Mouse (Mus musculus): Measurements from ENCODE around the gene Odf4. TPM values are rescaled to one million over a fixed set of nuclear protein-coding genes. Genes with fewer than 3 reads are reported as not detected.
A peak's percentile ranks its signal among the peaks of the same experiment; 100 is the strongest.

The Odf4 gene
- polyA plus RNA-seq, 1 experiment: 4.1 TPM

GRCm38 (mm10) chr11:68900519-68901350 is 26.1 kb downstream of the Odf4 start:
- TF ChIP-seq CTCF (IDR thresholded peaks at IDR 0.05; ENCODE audit: borderline replicate concordance, extremely low read depth, insufficient read depth, insufficient read length): no peak
- no peak for TF ChIP-seq POLR2A (IDR thresholded peaks at IDR 0.05; ENCODE audit: borderline replicate concordance, extremely low read depth, insufficient read depth, insufficient read length, poor library complexity, severe bottlenecking)
- DNase-seq (ENCODE audit: low read depth): no peak

GRCm38 (mm10) chr11:68899815-68900214 is 27.1 kb downstream of the Odf4 start:
- TF ChIP-seq POLR2A (IDR thresholded peaks at IDR 0.05; ENCODE audit: borderline replicate concordance, extremely low read depth, insufficient read depth, insufficient read length, poor library complexity, severe bottlenecking) (no peak), CTCF (IDR thresholded peaks at IDR 0.05; ENCODE audit: borderline replicate concordance, extremely low read depth, insufficient read depth, insufficient read length) (no peak)
- DNase-seq (ENCODE audit: low read depth): no peak

GRCm38 (mm10) chr11:68898790-68899189 is 28.1 kb downstream of the Odf4 start:
- TF ChIP-seq POLR2A (IDR thresholded peaks at IDR 0.05; ENCODE audit: borderline replicate concordance, extremely low read depth, insufficient read depth, insufficient read length, poor library complexity, severe bottlenecking) (no peak), CTCF (IDR thresholded peaks at IDR 0.05; ENCODE audit: borderline replicate concordance, extremely low read depth, insufficient read depth, insufficient read length) (no peak)
- DNase-seq (ENCODE audit: low read depth): no peak

GRCm38 (mm10) chr11:68897838-68898237 is 29.0 kb downstream of the Odf4 start:
- DNase-seq (ENCODE audit: low read depth): no peak
- TF ChIP-seq POLR2A (IDR thresholded peaks at IDR 0.05; ENCODE audit: borderline replicate concordance, extremely low read depth, insufficient read depth, insufficient read length, poor library complexity, severe bottlenecking) (no peak), CTCF (IDR thresholded peaks at IDR 0.05; ENCODE audit: borderline replicate concordance, extremely low read depth, insufficient read depth, insufficient read length) (no peak)

GRCm38 (mm10) chr11:68897120-68897519 is 29.8 kb downstream of the Odf4 start:
- DNase-seq (ENCODE audit: low read depth): peak; percentile 42
- TF ChIP-seq POLR2A (IDR thresholded peaks at IDR 0.05; ENCODE audit: borderline replicate concordance, extremely low read depth, insufficient read depth, insufficient read length, poor library complexity, severe bottlenecking): no peak
- TF ChIP-seq CTCF (IDR thresholded peaks at IDR 0.05; ENCODE audit: borderline replicate concordance, extremely low read depth, insufficient read depth, insufficient read length): peak; percentile 61; the same call in 1 of the 2 replicates

GRCm38 (mm10) chr11:68896247-68896646 is 30.6 kb downstream of the Odf4 start:
- DNase-seq (ENCODE audit: low read depth): no peak
- TF ChIP-seq CTCF (IDR thresholded peaks at IDR 0.05; ENCODE audit: borderline replicate concordance, extremely low read depth, insufficient read depth, insufficient read length) (no peak), POLR2A (IDR thresholded peaks at IDR 0.05; ENCODE audit: borderline replicate concordance, extremely low read depth, insufficient read depth, insufficient read length, poor library complexity, severe bottlenecking) (no peak)

- DNase-seq (ENCODE audit: low read depth): no peak
- no peak for TF ChIP-seq CTCF (IDR thresholded peaks at IDR 0.05; ENCODE audit: borderline replicate concordance, extremely low read depth, insufficient read depth, insufficient read length)
- TF ChIP-seq POLR2A (IDR thresholded peaks at IDR 0.05; ENCODE audit: borderline replicate concordance, extremely low read depth, insufficient read depth, insufficient read length, poor library complexity, severe bottlenecking): no peak
These were observed 32.9 kb downstream of the Odf4 start for GRCm38 (mm10) chr11:68893911-68894464.

GRCm38 (mm10) chr11:68892233-68892832 is 34.5 kb downstream of the Odf4 start:
- DNase-seq (ENCODE audit: low read depth): no peak
- TF ChIP-seq POLR2A (IDR thresholded peaks at IDR 0.05; ENCODE audit: borderline replicate concordance, extremely low read depth, insufficient read depth, insufficient read length, poor library complexity, severe bottlenecking): no peak
- no peak for TF ChIP-seq CTCF (IDR thresholded peaks at IDR 0.05; ENCODE audit: borderline replicate concordance, extremely low read depth, insufficient read depth, insufficient read length)

- no peak for DNase-seq (ENCODE audit: low read depth)
- TF ChIP-seq POLR2A (IDR thresholded peaks at IDR 0.05; ENCODE audit: borderline replicate concordance, extremely low read depth, insufficient read depth, insufficient read length, poor library complexity, severe bottlenecking) (no peak), CTCF (IDR thresholded peaks at IDR 0.05; ENCODE audit: borderline replicate concordance, extremely low read depth, insufficient read depth, insufficient read length) (no peak)
These were observed 35.1 kb downstream of the Odf4 start for GRCm38 (mm10) chr11:68891823-68892222.

GRCm38 (mm10) chr11:68890625-68891024 is 36.3 kb downstream of the Odf4 start:
- no peak for DNase-seq (ENCODE audit: low read depth)
- no peak for TF ChIP-seq CTCF (IDR thresholded peaks at IDR 0.05; ENCODE audit: borderline replicate concordance, extremely low read depth, insufficient read depth, insufficient read length)
- TF ChIP-seq POLR2A (IDR thresholded peaks at IDR 0.05; ENCODE audit: borderline replicate concordance, extremely low read depth, insufficient read depth, insufficient read length, poor library complexity, severe bottlenecking): no peak

- TF ChIP-seq CTCF (IDR thresholded peaks at IDR 0.05; ENCODE audit: borderline replicate concordance, extremely low read depth, insufficient read depth, insufficient read length) (no peak), POLR2A (IDR thresholded peaks at IDR 0.05; ENCODE audit: borderline replicate concordance, extremely low read depth, insufficient read depth, insufficient read length, poor library complexity, severe bottlenecking) (no peak)
- no peak for DNase-seq (ENCODE audit: low read depth)
These were observed 38.2 kb downstream of the Odf4 start for GRCm38 (mm10) chr11:68888653-68889052.
